Mouse (Mus musculus) kidney, embryonic 16.5 days (tissue): ENCODE measurements around the gene Fry. TPM values are rescaled to one million over a fixed set of nuclear protein-coding genes. Genes with fewer than 3 reads are reported as not detected.

Experiments
- ATAC-seq: fragments of 200-750 bp; cut with Nextera tagmentation; 2 replicates; pipeline ENCODE4 v1.8.0; 2017; ENCODE audit warnings: moderate TSS enrichment; ENCODE audit not compliant: low FRiP score, low TSS enrichment
- H3K27ac ChIP-seq: fragments of 300-500 bp; sonication (generic); 2 replicates; pipeline ENCODE4 v1.5.1; 2014; ENCODE audit warnings: low read length
- H3K27me3 ChIP-seq: fragments of 300-500 bp; sonication (generic); 2 replicates; pipeline ENCODE4 v1.6.1; 2014; ENCODE audit warnings: low read length, control low read depth, mixed read lengths; ENCODE audit not compliant: insufficient read depth
- H3K36me3 ChIP-seq: fragments of 300-500 bp; sonication (generic); 2 replicates; pipeline ENCODE4 v1.6.1; 2014; ENCODE audit warnings: low read length, control low read depth, mixed read lengths; ENCODE audit not compliant: insufficient read depth
- H3K4me1 ChIP-seq: fragments of 300-500 bp; sonication (generic); 2 replicates; pipeline ENCODE4 v1.6.1; 2014; ENCODE audit warnings: low read length, control low read depth, mixed read lengths; ENCODE audit not compliant: insufficient read depth
- H3K4me2 ChIP-seq: fragments of 300-500 bp; sonication (generic); replicated peaks from 2 replicates; pipeline ENCODE4 v1.6.1; 2014; ENCODE audit warnings: low read depth, low read length
- H3K4me3 ChIP-seq: fragments of 300-500 bp; sonication (generic); 2 replicates; pipeline ENCODE4 v1.5.1; 2014; ENCODE audit warnings: mild to moderate bottlenecking, low read length
- H3K9ac ChIP-seq: fragments of 300-500 bp; sonication (generic); replicated peaks from 2 replicates; pipeline ENCODE4 v1.6.1; 2014; ENCODE audit warnings: low read length
- H3K9me3 ChIP-seq: fragments of 300-500 bp; sonication (generic); 2 replicates; pipeline ENCODE4 v1.6.1; 2016; ENCODE audit warnings: low read length, control low read depth
- WGBS: fragments of 180-500 bp; shearing (Covaris S2); extraction: QIAGEN DNeasy Blood & Tissue Kit; methylation state at CpG from one replicate; pipeline ENCODE4 v1.1.7; 2014; 5-methylcytosine and 5-hydroxymethylcytosine counted together
- polyA plus RNA-seq: library from polyadenylated mRNA; unstranded; fragments of >200 nt; fragmentation: Nextera tagmentation; extraction: Ambion mirVana; gene quantifications from 2 replicates; pipeline ENCODE4 v1.2.1, GENCODE M21; 2015

Gene Fry
- polyA plus RNA-seq, 1 experiment from 2014 or later, result 5.7 TPM

DNA sequence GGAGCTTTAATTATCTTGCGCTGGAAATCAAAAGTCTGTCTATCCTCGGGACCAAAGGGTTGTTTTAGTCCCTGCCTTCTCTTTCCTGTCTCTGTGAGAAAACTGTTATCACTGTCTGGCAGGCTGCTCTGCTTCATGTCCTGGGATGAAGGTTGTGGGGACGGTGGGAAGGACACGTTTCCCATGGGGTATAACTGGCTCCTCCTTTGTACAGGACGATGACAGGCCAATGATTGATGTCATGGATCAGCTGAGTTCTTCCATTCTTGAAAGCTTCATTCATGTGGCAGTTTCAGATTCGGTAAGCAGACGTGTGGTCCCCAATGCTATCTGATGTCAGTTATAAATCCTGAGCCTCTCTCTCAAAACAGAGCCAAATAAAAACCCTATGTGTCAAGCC lies 272.0 kb downstream of the Fry start:
- no peaks in the 10 kb centered on the region for H3K27me3 ChIP-seq
- H3K4me1 ChIP-seq, result peaks cover 6% of the 10 kb centered on the region
- H3K4me3 ChIP-seq, result no peak overlapping the region
- ATAC-seq, result no peak
- H3K9ac ChIP-seq, result no peak overlapping the region
- 31% methylated on average over 7 of the region's 7 CpGs for WGBS
- peaks cover 18% of the 10 kb centered on the region for H3K36me3 ChIP-seq
- H3K27ac ChIP-seq, result no peak overlapping the region; the same call in 1 of the 2 replicates
- no peak overlapping the region for H3K4me2 ChIP-seq
- peaks cover 15% of the 10 kb centered on the region; the same call in 1 of the 2 replicates for H3K9me3 ChIP-seq

DNA sequence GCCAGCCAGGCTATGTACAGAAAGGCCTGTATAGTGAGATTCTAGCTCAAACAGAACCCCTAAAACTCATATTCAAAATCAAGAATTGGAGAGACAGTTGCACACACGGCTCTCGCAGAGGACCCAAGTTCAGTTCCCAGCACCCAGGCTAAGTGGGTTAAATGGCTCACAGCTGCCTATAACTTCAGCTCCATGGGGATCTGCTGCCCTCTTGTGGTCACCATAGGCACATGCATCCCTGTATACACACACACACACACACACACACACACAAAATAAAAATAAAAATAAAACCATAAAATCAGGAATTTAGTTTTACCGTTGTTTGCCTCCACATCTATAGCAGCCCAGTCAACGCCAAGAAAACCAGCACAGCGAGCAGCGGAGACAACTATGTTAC lies 276.2 kb downstream of the Fry start:
- H3K4me3 ChIP-seq, result no peak overlapping the region
- H3K9ac ChIP-seq, result no peak overlapping the region
- H3K9me3 ChIP-seq, result peaks cover 15% of the 10 kb centered on the region; the same call in 1 of the 2 replicates
- no peaks in the 10 kb centered on the region for H3K4me1 ChIP-seq
- peaks cover 18% of the 10 kb centered on the region for H3K36me3 ChIP-seq
- ATAC-seq, result no peak
- H3K27ac ChIP-seq, result no peak overlapping the region
- 98% methylated on average over 6 of the region's 6 CpGs for WGBS
- H3K4me2 ChIP-seq, result no peak overlapping the region
- no peaks in the 10 kb centered on the region for H3K27me3 ChIP-seq

DNA sequence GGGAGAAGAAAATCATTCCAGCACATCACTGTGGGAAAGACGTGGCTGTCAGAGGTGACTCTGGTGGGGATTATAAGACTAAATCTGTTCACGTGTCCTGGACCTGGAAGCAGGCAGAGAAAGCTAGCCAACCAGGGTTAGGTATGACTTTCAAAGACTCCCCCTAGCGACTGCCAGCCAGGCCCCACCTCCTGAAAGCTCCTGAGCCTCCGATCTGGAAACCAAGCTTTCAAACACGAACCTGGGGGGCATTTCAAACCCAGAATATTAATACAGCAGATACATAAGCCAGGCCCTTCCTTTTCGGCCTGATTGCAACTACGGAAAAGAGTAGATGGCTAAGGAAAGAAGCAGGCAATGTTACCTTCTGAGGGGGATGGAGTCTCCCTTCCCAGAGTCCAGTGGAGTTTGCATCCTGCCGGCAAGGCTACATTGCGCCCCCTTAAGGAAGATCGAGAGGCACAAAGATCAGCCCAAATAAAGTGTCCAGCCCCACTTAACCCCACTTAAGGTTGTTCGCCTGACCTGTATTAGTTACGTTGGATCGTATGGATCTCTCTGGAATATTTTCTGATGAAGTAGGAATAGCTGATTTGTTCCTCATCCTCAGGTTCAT lies 284.5 kb downstream of the Fry start:
- WGBS, result 39% methylated on average over 13 of the region's 13 CpGs

DNA sequence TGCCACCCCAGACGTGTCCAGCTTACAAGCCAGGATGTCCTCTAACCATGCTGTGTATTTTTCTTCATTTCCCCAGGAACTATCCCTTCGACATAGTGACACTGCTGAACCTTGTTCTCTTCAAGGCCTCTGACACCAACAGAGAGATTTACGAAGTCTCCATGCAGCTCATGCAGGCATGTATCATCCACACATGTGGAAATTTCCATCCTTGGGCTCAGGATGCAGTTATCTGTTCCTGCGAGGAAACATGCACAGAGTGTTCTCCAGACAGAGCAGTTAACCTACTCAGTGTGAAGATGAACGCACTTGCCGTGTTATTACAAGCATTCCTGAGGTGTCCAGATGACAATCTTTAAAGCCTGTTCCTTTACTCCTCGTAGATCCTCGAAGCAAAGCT lies 286.4 kb downstream of the Fry start:
- Histone ChIP-seq H3K4me2 (no peak overlapping the region), H3K9me3 (no peaks in the 10 kb centered on the region), H3K27ac (no peak overlapping the region), H3K27me3 (no peaks in the 10 kb centered on the region), H3K9ac (no peak overlapping the region), H3K4me3 (no peak overlapping the region), H3K4me1 (peaks cover 10% of the 10 kb centered on the region), H3K36me3 (peaks cover 10% of the 10 kb centered on the region)
- no peak for ATAC-seq
- WGBS, result 51% methylated on average over 8 of the region's 8 CpGs

More for the DNA sequence above, 284.5 kb downstream of the Fry start:
- Histone ChIP-seq H3K4me3 (no peak overlapping the region), H3K36me3 (peaks cover 10% of the 10 kb centered on the region), H3K4me2 (0 out of 2 replicates have a peak overlapping the region, but pooled peaks have one; percentile 29), H3K4me1 (no peaks in the 10 kb centered on the region), H3K9ac (no peak overlapping the region), H3K27ac (no peak overlapping the region), H3K27me3 (no peaks in the 10 kb centered on the region), H3K9me3 (no peaks in the 10 kb centered on the region)
- ATAC-seq, result no peak

DNA sequence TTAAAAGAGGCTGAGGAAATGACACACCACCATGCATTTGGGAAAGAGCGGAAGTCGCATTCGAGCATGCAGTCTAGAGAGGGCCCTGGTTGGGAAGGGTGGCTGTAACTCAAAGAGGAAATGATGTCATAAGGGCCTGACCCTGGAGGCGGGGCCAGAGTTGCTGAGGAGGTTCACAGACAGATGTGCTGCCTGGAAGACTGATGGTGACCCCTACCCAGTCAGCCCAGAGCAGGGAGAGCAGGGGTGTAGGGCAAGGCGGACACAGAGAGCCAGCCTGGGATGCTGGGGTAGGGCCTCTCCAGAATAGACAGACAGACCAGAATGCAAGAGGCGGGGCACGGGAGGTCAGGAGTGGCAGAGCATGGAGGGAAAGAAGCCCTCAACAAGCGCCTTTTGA lies 290.5 kb downstream of the Fry start:
- no peak overlapping the region for H3K9ac ChIP-seq
- H3K9me3 ChIP-seq, result no peaks in the 10 kb centered on the region
- no peak overlapping the region for H3K4me3 ChIP-seq
- no peaks in the 10 kb centered on the region for H3K36me3 ChIP-seq
- H3K4me1 ChIP-seq, result peaks cover 12% of the 10 kb centered on the region
- H3K4me2 ChIP-seq, result no peak overlapping the region
- 48% methylated on average over 8 of the region's 8 CpGs for WGBS
- peak; percentile 80 for ATAC-seq
- H3K27me3 ChIP-seq, result no peaks in the 10 kb centered on the region
- H3K27ac ChIP-seq, result peak overlapping the region; percentile 70

DNA sequence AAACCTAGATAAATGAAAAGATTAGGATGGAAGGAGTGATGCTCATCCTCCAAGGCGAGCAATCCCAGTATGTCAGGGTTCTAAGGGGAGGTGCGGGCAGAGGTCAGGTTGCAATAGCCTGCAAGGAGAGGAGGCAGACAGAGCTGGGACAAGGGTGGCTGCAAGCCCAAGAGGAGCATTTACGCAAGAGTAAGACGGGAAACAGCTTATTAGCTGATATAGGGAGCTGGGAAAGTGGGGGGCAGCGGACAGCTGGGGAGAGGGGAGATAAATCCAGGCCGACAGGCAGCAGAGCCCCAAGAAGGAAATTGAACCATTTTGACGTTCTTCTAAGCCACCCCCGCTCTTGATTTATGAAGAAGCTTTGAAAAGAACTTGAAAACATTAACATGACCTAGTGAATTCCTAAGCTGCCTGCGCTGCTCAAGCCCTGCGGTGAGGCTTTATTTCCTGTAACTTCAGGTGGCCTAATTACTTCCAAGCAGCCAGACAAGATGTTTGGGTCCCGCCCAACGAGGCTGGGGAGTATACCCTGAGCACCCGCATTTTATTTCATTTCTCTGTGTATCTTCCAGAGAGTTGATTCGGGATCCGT lies 291.1 kb downstream of the Fry start:
- Histone ChIP-seq H3K9ac (no peak overlapping the region), H3K27ac (peak overlapping the region; percentile 70), H3K4me3 (no peak overlapping the region), H3K27me3 (no peaks in the 10 kb centered on the region), H3K9me3 (no peaks in the 10 kb centered on the region; the same call in 1 of the 2 replicates), H3K4me2 (no peak overlapping the region), H3K4me1 (peaks cover 12% of the 10 kb centered on the region), H3K36me3 (peaks cover 3% of the 10 kb centered on the region; the same call in 1 of the 2 replicates)
- ATAC-seq, result peak; percentile 68
- WGBS, result 20% methylated on average over 15 of the region's 15 CpGs

DNA sequence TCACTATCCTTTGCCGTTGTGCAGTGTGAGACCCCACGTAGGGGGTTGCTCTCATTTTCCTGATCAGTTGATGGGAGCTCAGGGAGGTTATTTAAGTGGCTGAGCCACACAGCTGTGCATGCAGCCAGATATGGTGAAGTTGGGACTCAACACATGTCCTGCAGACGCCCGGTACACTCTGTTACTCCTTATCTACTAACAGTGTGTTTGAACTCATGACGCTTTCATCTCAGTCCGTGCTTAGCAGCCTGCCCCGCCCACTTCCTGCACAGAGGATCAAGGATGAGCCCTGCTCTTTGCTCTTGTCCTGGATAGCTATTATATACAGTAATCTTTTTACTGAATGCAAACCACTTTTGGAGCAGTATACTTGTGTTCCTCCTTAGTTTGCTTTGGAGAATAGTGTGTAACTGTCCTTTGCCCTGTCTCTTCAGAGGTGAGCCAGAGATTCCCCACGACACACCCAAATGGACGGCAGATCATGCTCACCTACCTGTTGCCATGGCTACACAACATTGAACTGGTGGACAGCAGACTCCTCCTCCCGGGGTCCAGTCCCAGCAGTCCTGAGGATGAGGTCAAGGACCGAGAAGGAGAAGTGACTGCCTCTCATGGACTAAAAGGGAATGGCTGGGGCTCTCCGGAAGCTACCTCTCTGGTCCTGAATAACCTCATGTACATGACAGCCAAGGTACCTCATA lies 294.5 kb downstream of the Fry start:
- H3K9ac ChIP-seq, result no peak overlapping the region
- 82% methylated on average over 12 of the region's 12 CpGs for WGBS
- peaks cover 11% of the 10 kb centered on the region for H3K36me3 ChIP-seq
- H3K27ac ChIP-seq, result no peak overlapping the region
- no peak for ATAC-seq
- H3K9me3 ChIP-seq, result peaks cover 4% of the 10 kb centered on the region; the same call in 1 of the 2 replicates
- H3K4me2 ChIP-seq, result no peak overlapping the region
- H3K4me3 ChIP-seq, result no peak overlapping the region
- H3K4me1 ChIP-seq, result peaks cover 12% of the 10 kb centered on the region
- H3K27me3 ChIP-seq, result no peaks in the 10 kb centered on the region

DNA sequence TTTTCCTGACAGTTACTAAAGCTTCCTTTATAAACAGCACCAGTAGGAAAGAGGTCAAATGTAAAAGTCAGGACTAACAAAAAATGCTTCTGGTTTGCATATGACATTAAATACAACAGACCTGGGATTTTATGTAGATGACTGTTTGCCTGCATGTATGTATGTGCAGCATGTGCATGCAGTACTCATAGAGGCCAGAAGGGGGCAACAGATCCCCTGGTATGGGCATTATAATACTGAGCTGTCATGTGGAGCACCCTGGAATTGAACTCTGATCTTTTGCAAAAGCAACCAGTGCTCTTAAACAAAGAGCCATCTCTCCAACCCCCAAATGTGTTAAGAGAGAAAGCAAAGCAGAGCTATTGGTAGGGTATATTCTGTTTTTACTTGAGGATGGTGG lies 296.4 kb downstream of the Fry start:
- Histone ChIP-seq H3K4me1 (peaks cover 2% of the 10 kb centered on the region), H3K27me3 (no peaks in the 10 kb centered on the region), H3K27ac (no peak overlapping the region), H3K36me3 (peaks cover 11% of the 10 kb centered on the region), H3K4me3 (no peak overlapping the region), H3K9me3 (peaks cover 4% of the 10 kb centered on the region; the same call in 1 of the 2 replicates), H3K4me2 (no peak overlapping the region), H3K9ac (no peak overlapping the region)
- no peak for ATAC-seq

DNA sequence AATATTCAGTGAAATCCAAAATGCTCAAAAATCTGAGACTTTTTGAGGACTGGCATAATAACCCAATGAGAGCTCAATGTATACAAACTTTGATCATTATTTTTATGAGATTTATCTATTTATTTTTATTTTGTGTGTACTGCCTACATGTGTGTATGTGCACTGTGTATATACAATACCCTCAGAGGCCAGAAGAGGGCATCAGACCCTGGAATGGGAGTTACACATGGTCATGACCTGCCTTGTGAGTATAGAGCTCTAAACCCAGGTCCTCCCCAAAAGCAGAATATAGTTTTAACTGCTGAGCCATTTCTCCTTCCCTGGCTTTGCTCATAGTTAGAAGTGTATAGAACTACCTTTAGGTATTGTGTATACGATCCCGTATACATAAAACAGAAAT lies 298.8 kb downstream of the Fry start:
- H3K27me3 ChIP-seq, result no peaks in the 10 kb centered on the region
- peaks cover 11% of the 10 kb centered on the region for H3K36me3 ChIP-seq
- H3K4me3 ChIP-seq, result no peak overlapping the region
- H3K9me3 ChIP-seq, result peaks cover 4% of the 10 kb centered on the region; the same call in 1 of the 2 replicates
- ATAC-seq, result no peak
- H3K4me1 ChIP-seq, result no peaks in the 10 kb centered on the region
- 97% methylated on average over 2 of the region's 2 CpGs for WGBS
- no peak overlapping the region for H3K9ac ChIP-seq
- H3K27ac ChIP-seq, result no peak overlapping the region
- no peak overlapping the region for H3K4me2 ChIP-seq

DNA sequence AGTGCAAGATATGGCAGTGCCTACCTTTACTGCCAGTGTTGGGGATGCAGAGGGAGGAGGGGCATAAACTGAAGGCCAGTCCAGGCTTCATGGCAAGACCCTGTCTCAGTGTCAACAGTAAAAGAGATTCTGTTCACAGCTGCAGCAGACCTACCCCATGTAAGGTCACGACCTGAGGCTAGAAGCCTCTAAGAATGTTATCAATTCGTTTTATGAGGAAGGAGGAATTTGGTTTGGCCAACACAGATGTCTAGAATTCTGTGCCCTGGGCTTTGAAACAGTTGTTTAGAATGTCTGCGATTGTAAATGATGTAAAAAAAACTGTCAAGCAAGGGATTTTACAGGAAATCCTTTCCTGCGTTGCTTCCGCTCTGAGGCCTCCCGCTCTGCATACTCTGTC lies 299.6 kb downstream of the Fry start:
- Histone ChIP-seq H3K4me1 (no peaks in the 10 kb centered on the region), H3K4me2 (no peak overlapping the region), H3K4me3 (no peak overlapping the region), H3K36me3 (peaks cover 11% of the 10 kb centered on the region), H3K27ac (no peak overlapping the region), H3K9me3 (peaks cover 4% of the 10 kb centered on the region; the same call in 1 of the 2 replicates), H3K27me3 (no peaks in the 10 kb centered on the region), H3K9ac (no peak overlapping the region)
- WGBS, result 39% methylated on average over 6 of the region's 6 CpGs
- ATAC-seq, result no peak
